Mouse (Mus musculus) bone marrow macrophage, adult 2 months (primary cell): ENCODE data around the gene Trim46.

ENCODE experiments used
- CTCF ChIP-seq: IDR thresholded peaks from 2 replicates; pipeline ENCODE4 v1.5.1; 2012; ENCODE audit warnings: low read depth, mild to moderate bottlenecking, low read length, moderate library complexity
- POLR2A ChIP-seq: IDR thresholded peaks from 2 replicates; pipeline ENCODE4 v1.6.1; 2012; ENCODE audit warnings: mild to moderate bottlenecking, low read depth, low read length, borderline replicate concordance

- TF ChIP-seq CTCF (no peak), POLR2A (no peak)
These were observed 2.5 kb downstream of the Trim46 start for GRCm38 (mm10) chr3:89243609-89244008.
